Mouse (Mus musculus): ENCODE data around the gene Hesx1. TPM values are rescaled to one million over a fixed set of nuclear protein-coding genes. Genes with fewer than 3 reads are reported as not detected.

Hesx1 gene
- polyA plus RNA-seq, 1 experiment = not detected

DNA sequence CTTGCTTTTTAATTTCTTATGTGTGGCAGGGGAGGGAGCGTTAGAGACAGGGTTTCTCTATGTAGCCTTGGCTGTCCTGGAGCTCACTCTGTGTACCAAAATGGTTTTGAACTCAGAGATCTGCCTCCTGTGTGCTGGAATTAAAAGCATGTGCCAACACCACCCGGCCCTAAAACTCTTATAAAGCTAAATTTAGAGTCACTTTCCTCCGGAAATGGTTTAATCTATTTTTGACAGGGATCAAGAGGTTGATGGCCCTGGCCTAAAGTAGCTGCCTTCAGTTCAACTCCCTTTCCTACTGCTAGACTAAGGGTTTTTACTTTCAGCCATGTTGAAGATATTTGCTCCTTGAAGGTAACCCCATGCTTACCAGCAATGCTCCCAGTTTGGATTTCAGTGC lies 789 bp upstream of the Hesx1 start:
- no peaks in the 10 kb centered on the region for H3K79me2 ChIP-seq (ENCODE audit: control insufficient read depth, insufficient read depth)
- no peaks in the 10 kb centered on the region for H3K79me3 ChIP-seq (ENCODE audit: low read depth)
- TF ChIP-seq MYOD1 (IDR thresholded peaks at IDR 0.05; ENCODE audit: control insufficient read depth, insufficient read length, low read depth) (no peak), MAX (IDR thresholded peaks at IDR 0.05) (no peak), MYOG (IDR thresholded peaks at IDR 0.05; ENCODE audit: control insufficient read depth, extremely low read depth, insufficient read length) (no peak), USF1 (IDR thresholded peaks at IDR 0.05; ENCODE audit: low read depth) (no peak), CEBPB (IDR thresholded peaks at IDR 0.05; ENCODE audit: low read depth) (no peak), FOSL1 (IDR thresholded peaks at IDR 0.05; ENCODE audit: insufficient read depth, low read length, poor library complexity, severe bottlenecking) (no peak), CTCF (IDR thresholded peaks at IDR 0.05; ENCODE audit: control insufficient read depth, insufficient read depth, insufficient read length) (no peak)
- H3K36me3 ChIP-seq (ENCODE audit: control insufficient read depth, insufficient read depth) = no peaks in the 10 kb centered on the region
- no peak overlapping the region for H3ac ChIP-seq (ENCODE audit: control insufficient read depth, insufficient read length, low read depth)
- no peak overlapping the region for H3K4me3 ChIP-seq (ENCODE audit: insufficient read depth, poor library complexity, severe bottlenecking)
- H3K27me3 ChIP-seq (ENCODE audit: control insufficient read depth, insufficient read depth, insufficient read length) = no peaks in the 10 kb centered on the region

DNA sequence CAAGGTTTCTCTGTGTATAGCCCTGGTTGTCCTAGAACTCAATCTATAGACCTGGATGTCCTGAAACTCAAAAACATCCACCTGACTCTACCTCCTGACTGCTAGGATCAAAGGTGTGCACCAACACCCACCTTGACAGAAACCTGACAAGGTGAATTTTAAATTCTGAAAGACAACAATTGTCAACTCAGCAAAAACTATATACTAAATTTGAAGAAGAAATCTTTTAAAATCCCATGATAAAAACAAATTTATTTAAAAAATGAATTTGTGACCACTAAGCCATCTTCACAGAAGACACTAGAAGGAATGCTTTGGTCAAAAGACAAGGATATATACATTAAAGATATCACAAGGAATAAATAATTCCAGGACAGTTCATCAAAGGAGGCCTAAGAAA lies 2.0 kb downstream of the Hesx1 start:
- Histone ChIP-seq H3ac (ENCODE audit: control insufficient read depth, insufficient read length, low read depth) (no peak overlapping the region), H3K79me3 (ENCODE audit: low read depth) (no peaks in the 10 kb centered on the region), H3K79me2 (ENCODE audit: control insufficient read depth, insufficient read depth) (no peaks in the 10 kb centered on the region), H3K27me3 (ENCODE audit: control insufficient read depth, insufficient read depth, insufficient read length) (peaks cover 4% of the 10 kb centered on the region), H3K36me3 (ENCODE audit: control insufficient read depth, insufficient read depth) (no peaks in the 10 kb centered on the region), H3K4me3 (ENCODE audit: insufficient read depth, poor library complexity, severe bottlenecking) (no peak overlapping the region)
- TF ChIP-seq CTCF (IDR thresholded peaks at IDR 0.05; ENCODE audit: control insufficient read depth, insufficient read depth, insufficient read length) (no peak), CEBPB (IDR thresholded peaks at IDR 0.05; ENCODE audit: low read depth) (no peak), MAX (IDR thresholded peaks at IDR 0.05) (no peak), MYOG (IDR thresholded peaks at IDR 0.05; ENCODE audit: control insufficient read depth, extremely low read depth, insufficient read length) (no peak), USF1 (IDR thresholded peaks at IDR 0.05; ENCODE audit: low read depth) (no peak), MYOD1 (IDR thresholded peaks at IDR 0.05; ENCODE audit: control insufficient read depth, insufficient read length, low read depth) (no peak), FOSL1 (IDR thresholded peaks at IDR 0.05; ENCODE audit: insufficient read depth, low read length, poor library complexity, severe bottlenecking) (no peak)

GRCm38 (mm10) chr14:27000386-27000785 lies 6.2 kb downstream of the Hesx1 start:
- H3K36me3 ChIP-seq (ENCODE audit: control insufficient read depth, insufficient read depth) = no peaks in the 10 kb centered on the region
- TF ChIP-seq CTCF (IDR thresholded peaks at IDR 0.05; ENCODE audit: control insufficient read depth, insufficient read depth, insufficient read length) (no peak), CEBPB (IDR thresholded peaks at IDR 0.05; ENCODE audit: low read depth) (no peak), FOSL1 (IDR thresholded peaks at IDR 0.05; ENCODE audit: insufficient read depth, low read length, poor library complexity, severe bottlenecking) (no peak), MYOD1 (IDR thresholded peaks at IDR 0.05; ENCODE audit: control insufficient read depth, insufficient read length, low read depth) (no peak), MYOG (IDR thresholded peaks at IDR 0.05; ENCODE audit: control insufficient read depth, extremely low read depth, insufficient read length) (no peak), MAX (IDR thresholded peaks at IDR 0.05) (no peak), USF1 (IDR thresholded peaks at IDR 0.05; ENCODE audit: low read depth) (no peak)
- no peaks in the 10 kb centered on the region for H3K79me3 ChIP-seq (ENCODE audit: low read depth)
- no peak overlapping the region for H3K4me3 ChIP-seq (ENCODE audit: insufficient read depth, poor library complexity, severe bottlenecking)
- peaks cover 8% of the 10 kb centered on the region for H3K27me3 ChIP-seq (ENCODE audit: control insufficient read depth, insufficient read depth, insufficient read length)
- no peaks in the 10 kb centered on the region for H3K79me2 ChIP-seq (ENCODE audit: control insufficient read depth, insufficient read depth)
- H3ac ChIP-seq (ENCODE audit: control insufficient read depth, insufficient read length, low read depth) = no peak overlapping the region

- TF ChIP-seq MAX (IDR thresholded peaks at IDR 0.05) (no peak), MYOD1 (IDR thresholded peaks at IDR 0.05; ENCODE audit: control insufficient read depth, insufficient read length, low read depth) (no peak), CTCF (IDR thresholded peaks at IDR 0.05; ENCODE audit: control insufficient read depth, insufficient read depth, insufficient read length) (no peak), CEBPB (IDR thresholded peaks at IDR 0.05; ENCODE audit: low read depth) (no peak), MYOG (IDR thresholded peaks at IDR 0.05; ENCODE audit: control insufficient read depth, extremely low read depth, insufficient read length) (no peak), USF1 (IDR thresholded peaks at IDR 0.05; ENCODE audit: low read depth) (no peak), FOSL1 (IDR thresholded peaks at IDR 0.05; ENCODE audit: insufficient read depth, low read length, poor library complexity, severe bottlenecking) (no peak)
- no peaks in the 10 kb centered on the region for H3K79me3 ChIP-seq (ENCODE audit: low read depth)
- H3K36me3 ChIP-seq (ENCODE audit: control insufficient read depth, insufficient read depth) = no peaks in the 10 kb centered on the region
- H3K79me2 ChIP-seq (ENCODE audit: control insufficient read depth, insufficient read depth) = no peaks in the 10 kb centered on the region
- H3K4me3 ChIP-seq (ENCODE audit: insufficient read depth, poor library complexity, severe bottlenecking) = no peak overlapping the region
- peaks cover 8% of the 10 kb centered on the region for H3K27me3 ChIP-seq (ENCODE audit: control insufficient read depth, insufficient read depth, insufficient read length)
- no peak overlapping the region for H3ac ChIP-seq (ENCODE audit: control insufficient read depth, insufficient read length, low read depth)
Measured at GRCm38 (mm10) chr14:27004906-27005305, 10.7 kb downstream of the Hesx1 start.

- Histone ChIP-seq H3K79me3 (ENCODE audit: low read depth) (no peaks in the 10 kb centered on the region), H3K36me3 (ENCODE audit: control insufficient read depth, insufficient read depth) (no peaks in the 10 kb centered on the region), H3K4me3 (ENCODE audit: insufficient read depth, poor library complexity, severe bottlenecking) (no peak overlapping the region), H3K27me3 (ENCODE audit: control insufficient read depth, insufficient read depth, insufficient read length) (peaks cover 5% of the 10 kb centered on the region), H3K79me2 (ENCODE audit: control insufficient read depth, insufficient read depth) (no peaks in the 10 kb centered on the region), H3ac (ENCODE audit: control insufficient read depth, insufficient read length, low read depth) (no peak overlapping the region)
- no peak for TF ChIP-seq MAX (IDR thresholded peaks at IDR 0.05)
Measured at GRCm38 (mm10) chr14:27005937-27006336, 11.7 kb downstream of the Hesx1 start.

GRCm38 (mm10) chr14:27011561-27011960 lies 17.3 kb downstream of the Hesx1 start:
- Histone ChIP-seq H3K79me3 (ENCODE audit: low read depth) (no peaks in the 10 kb centered on the region), H3K27me3 (ENCODE audit: control insufficient read depth, insufficient read depth, insufficient read length) (no peaks in the 10 kb centered on the region), H3ac (ENCODE audit: control insufficient read depth, insufficient read length, low read depth) (no peak overlapping the region), H3K36me3 (ENCODE audit: control insufficient read depth, insufficient read depth) (no peaks in the 10 kb centered on the region), H3K4me3 (ENCODE audit: insufficient read depth, poor library complexity, severe bottlenecking) (no peak overlapping the region), H3K79me2 (ENCODE audit: control insufficient read depth, insufficient read depth) (no peaks in the 10 kb centered on the region)
- no peak for TF ChIP-seq FOSL1 (IDR thresholded peaks at IDR 0.05; ENCODE audit: insufficient read depth, low read length, poor library complexity, severe bottlenecking)
- no peak for TF ChIP-seq CEBPB (IDR thresholded peaks at IDR 0.05; ENCODE audit: low read depth)
- no peak for TF ChIP-seq MAX (IDR thresholded peaks at IDR 0.05)
- TF ChIP-seq MYOD1 (IDR thresholded peaks at IDR 0.05; ENCODE audit: control insufficient read depth, insufficient read length, low read depth) = no peak
- TF ChIP-seq CTCF (IDR thresholded peaks at IDR 0.05; ENCODE audit: control insufficient read depth, insufficient read depth, insufficient read length) = no peak
- TF ChIP-seq USF1 (IDR thresholded peaks at IDR 0.05; ENCODE audit: low read depth) = no peak
- no peak for TF ChIP-seq MYOG (IDR thresholded peaks at IDR 0.05; ENCODE audit: control insufficient read depth, extremely low read depth, insufficient read length)
